Mouse (Mus musculus) frontal cortex, postnatal 25 days (tissue): ENCODE data around the gene Sucnr1.
"Not testable (repeated sequence)": the region's sequence is repeated elsewhere in the genome, so short reads cannot be mapped to it uniquely, and the experiment has no call there.

Experiments used
- DNase-seq, 2 experiments: peaks; one replicate each; pipeline ENCODE4 v3.0.0; 2022; ENCODE audit warnings: low spot score in 2 of 2

Sucnr1 gene

DNA sequence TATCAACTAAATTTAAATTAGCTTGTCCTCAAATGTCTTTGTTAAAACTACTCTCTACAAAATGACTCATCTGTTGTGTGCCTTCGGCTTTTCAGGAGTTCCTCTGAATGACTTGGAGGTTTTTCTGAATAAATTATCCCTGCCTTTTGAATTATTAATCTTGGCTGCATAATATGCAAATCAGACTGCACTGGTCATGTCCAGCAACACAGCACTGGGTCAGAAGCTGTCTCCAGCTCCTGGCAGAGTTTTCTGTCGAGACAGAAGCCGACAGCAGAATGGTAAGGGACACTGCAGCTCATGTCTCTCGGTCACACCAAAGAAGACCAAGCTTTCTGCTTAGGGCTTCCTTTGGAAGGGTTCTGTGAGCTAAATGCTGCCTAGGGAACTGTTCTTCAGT lies at the start of gene Sucnr1:
Sucnr1 (plus strand) TSS at position 222 of the 400 bp plus-strand sequence.
- DNase-seq = no peak

DNA sequence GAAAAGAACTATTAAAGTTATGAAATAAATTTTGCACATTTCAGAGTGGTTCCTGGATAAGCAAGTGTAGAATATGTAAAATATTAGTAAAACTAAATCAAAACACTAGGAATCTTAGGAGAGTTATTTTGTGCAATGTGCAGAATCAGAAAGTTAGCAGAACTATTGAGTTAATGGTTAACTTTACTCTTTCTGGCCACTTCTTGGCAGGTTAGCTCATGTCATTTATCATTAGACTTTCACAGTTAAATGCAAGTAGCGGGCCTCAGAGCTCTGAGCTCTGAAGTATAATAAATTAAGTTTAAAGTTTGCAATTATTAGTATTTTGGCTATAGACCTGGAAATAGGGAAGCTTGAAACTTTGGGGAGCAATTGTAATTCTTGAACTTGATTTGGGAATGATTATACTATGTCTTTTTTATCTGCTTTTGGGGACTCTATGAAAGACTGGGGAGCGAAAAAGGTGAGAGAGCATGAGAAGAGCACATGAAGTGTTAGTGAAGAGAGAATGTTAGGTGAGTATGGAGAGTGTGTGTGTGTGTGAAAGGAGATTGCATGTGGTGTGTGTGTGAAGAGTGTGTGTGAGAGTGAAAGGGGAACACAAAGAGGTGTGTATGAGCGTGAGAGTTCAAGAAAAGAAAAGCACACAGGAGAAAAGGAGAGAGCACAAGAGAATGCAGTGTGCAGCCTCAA lies 35.3 kb upstream of the Sucnr1 start:
- DNase-seq = no peak

DNA sequence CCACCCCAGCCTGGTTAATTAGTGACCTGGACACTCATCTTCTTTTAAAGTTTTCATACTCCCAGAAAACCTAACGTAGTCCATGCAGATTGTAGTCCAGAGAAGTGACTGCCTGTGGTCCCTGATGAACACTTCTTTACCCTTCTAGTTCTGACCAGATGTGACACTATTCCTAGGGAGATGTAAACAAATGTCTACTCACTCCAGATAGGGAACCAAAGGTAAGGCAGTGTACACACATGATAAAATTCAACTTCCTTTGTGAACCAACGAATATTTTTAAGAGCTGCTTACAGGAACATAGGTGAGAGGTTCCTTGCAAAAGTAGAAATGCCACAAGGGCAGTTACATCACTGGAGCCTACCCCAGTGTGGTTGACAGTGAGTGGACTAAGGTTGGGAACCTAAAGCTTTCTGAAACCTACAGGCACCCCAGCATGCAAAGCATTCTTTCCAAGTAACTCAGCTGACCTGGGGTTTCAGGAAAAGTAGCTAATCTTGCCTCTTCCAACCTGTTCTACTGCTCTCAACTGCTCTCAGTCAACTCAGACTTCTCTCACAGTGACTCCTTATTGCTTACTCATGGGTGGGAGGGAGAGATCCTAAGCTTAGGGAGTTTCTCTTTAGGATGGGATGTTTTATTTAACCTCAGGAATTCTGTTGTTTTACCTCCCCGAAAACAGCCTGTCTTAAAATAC lies 28.3 kb upstream of the Sucnr1 start:
- DNase-seq = no peak

DNA sequence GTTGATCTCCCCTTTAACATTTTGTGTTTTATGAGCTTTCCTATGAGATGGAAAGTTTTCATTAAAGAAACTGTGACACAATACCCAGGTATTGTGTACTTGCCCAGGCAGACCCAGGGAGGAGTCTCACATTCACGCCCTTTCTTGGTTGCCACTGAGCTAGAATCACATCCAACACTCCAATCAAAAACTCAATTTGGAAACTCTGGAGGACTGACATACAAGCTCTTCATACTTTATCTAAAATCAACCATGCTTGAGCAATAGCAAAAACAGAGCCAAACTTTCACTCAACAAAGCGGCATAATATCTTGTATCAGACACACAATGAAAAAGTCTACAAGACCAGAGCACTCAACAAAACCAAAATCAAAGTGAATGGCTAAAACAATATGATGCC lies 27.7 kb upstream of the Sucnr1 start:
- no peak for DNase-seq

DNA sequence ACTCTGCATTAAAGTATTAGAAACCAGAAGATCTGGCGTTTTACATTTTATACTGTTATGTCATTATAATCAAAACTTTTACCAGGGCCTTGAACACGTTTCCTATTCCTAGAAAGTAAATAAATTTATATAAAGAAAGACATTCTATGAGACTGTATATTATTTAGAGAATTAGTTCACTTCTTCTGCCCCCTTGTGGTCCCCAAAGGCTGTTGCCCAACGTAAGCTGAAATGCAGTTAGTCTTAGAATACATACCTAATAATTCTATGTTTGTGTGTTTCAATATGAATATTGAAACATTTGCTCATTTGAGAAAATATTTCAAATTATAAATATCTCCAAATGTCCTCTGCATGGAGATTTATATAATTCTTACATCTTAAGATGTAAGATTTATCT lies 25.2 kb upstream of the Sucnr1 start:
- no peak for DNase-seq

DNA sequence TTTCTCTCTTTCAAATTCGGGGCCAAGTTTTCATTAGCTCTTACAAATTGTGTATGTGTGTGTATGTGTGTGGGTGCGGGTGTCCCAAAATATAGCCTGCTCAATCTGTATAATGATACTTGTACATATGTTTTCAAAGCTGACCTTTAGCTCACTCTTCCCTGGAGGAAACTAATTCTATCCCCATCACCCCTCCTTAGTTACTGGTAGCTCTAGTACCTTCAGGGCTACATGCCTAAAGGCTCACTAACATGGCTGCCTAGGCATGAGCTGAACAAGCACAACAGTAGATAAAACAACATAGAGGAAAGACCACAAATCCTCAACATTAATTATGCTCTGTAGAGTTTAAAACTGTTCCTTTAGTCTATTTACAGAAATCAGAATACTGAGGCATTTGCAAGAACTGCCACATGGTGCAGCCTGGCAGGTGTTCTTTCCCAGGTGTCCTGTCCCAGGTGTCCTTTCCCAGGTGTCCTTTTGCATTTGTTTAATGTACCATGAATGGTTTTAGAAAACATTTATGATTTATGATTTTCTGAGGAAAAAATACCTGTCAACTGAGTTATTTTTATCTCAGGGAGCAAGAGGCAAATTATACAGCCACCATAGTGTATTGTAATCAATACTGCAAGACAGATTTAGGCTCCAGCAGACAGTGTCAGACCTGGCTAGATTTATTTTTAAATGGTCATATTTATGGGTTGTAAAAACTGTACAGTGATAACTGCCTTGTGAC lies 24.4 kb upstream of the Sucnr1 start:
- DNase-seq = no peak

DNA sequence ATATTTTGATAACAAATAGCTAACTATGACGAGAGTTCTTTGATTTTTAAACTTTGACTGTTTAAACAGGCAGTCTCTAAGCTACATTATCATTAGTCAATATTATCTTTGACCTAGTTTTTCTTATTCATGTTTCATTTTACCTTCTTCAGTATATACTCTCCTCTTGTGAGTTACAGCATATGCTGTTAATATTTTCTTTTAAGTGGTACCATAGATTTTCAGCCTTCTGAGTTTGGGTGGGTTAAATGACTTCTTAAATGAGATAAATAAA lies 23.9 kb upstream of the Sucnr1 start:
- DNase-seq = no peak

DNA sequence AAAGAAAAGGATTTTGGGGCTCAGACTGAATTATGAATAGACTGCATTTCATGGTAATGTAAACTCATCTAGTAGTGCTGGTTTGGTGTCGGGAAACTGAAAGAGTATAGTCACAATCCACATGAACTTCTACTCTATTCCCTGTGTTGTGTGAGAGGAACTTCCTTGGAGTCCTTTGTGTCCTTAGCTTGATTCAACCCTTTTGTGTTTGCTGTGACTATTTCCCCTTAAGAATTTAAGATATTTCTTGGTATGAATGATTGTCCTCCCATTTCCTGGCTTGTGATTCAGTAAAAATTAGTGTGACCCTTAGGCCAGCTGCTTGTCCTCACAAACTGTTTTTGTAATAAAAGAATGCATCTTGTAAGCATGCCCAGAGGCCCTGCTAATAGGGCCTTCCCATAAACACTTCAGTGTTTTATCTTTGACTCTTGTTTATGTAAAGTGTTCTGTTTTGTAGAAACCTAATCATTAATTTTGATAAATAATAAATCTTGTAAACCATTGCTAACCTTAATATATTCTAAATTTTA lies 2.7 kb upstream of the Sucnr1 start:
- DNase-seq = no peak

DNA sequence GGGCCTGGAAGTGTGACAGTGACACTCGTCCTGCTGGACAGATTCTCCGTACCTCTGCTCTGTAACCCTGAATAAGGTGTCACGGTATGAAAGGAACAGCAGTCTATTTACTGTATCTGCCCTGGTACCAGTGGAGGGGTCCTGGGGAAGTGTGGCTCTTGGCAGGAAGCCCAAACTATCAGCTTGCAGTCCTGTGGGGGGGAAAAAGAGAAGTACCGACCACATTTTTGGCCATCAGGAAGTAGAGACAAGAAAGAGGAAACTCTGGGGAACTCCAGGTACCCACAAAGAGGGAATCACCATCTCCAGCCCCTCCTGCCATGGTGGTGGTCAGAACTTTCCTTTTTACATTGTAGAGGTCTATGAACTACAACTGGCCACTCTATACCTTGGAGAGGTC lies 1.1 kb upstream of the Sucnr1 start:
- no peak for DNase-seq

DNA sequence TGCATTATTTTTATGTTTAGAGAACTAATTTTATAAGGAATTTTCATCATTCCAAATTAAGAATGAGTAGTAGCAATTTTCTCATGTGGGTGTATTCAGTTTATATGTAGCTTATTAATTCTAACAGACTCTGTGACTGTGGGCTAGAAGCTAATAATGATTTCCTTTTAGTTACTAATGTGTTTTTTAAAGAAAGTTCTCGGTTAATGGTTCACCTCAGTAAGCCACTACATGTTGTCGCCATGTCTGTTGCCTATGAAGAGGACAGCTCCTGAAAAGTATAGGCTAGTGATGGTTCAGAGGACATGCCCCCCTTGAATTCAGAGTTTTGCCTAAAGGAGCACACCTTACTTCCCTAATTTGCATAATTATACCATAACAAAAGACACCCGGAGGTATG lies 1.1 kb downstream of the Sucnr1 start:
- DNase-seq = no peak

DNA sequence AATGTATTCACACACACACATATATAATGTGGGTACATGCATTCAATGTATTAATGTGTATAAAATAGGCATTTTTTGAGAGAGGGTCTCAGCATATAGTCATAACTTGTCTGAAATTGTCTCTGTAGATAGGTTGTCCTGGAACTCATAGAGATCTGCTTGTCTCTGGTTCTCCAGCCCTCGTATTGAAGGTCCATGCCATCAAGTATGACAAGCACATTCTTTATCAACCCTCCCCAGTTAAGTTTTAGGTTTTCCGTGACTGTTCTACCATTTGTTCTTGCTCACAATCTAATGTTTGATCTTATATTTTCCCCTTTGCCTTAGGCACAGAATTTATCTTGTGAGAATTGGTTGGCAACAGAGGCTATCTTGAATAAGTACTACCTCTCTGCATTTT lies 4.1 kb downstream of the Sucnr1 start:
- no peak for DNase-seq

DNA sequence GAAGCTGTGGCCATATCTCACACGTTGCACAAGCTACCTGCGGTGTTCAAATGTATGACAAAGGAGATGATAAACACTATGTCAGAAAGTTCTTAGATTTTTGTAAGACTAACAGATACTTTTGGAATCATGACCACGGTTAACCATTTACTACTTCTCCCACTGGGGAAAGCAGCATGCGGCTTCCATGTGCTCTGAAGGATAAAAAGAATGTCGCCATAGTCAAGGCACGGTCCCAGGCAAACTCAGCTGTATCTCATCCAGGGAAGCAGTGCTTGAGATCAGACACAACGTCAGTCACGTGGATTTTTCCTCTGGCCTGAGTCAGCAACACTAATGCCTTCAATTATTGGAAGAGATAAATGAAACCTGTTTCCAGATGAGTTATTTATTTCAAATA lies 9.7 kb downstream of the Sucnr1 start:
- DNase-seq = no peak

DNA sequence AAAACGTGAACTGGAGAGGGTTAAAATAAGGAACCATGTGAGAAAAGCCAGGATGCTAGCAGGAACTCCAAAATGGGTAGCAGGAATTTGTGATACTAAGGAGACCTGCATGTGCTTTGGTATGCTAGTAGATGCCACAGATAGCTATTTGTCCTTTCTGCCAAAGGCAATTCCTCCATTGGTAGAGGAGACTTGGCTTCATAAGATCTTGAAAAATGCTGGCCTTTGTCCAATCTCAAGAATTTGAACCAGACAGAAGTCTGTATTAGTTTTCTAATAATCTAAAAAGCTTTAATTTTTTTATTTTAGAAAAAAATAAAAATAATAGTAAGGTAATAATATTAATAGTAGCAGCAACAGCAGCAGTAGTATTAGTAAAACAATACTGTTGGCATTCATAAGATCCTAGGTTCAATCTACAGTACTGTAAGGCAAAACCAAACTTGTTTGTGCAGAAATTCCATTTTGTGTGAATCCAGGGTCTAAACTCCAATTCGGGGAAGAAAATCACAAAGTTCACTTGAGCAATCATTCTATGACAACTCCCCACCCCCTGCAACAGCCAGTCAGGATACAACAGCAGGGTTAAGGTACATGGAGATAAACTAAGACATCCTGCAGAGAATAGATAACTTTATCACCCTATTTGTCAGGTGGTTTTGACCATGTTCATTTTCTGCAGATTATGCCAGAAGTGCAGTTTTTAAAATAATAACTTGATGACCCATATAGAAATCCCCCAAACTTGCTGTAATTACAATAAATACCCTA lies 12.9 kb downstream of the Sucnr1 start:
- DNase-seq = no peak

DNA sequence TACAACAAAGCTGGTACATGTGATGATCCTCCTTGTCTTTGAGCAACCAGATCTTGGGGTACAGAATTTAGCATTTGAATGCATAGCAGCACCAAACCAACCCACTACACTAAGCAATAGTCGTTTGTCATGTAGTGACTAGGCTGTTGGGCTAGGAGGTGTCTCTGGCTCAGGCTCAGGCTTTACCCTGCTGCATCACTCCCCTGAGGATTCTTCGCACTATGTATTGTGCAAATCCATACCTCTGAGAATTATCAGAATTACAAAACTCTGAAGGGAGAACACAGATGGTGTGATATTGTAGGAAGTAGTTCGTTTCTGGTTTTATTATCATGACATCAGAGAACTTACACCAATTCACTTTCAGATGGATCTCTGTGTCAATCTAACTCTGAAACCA lies 15.3 kb downstream of the Sucnr1 start:
- no peak for DNase-seq

DNA sequence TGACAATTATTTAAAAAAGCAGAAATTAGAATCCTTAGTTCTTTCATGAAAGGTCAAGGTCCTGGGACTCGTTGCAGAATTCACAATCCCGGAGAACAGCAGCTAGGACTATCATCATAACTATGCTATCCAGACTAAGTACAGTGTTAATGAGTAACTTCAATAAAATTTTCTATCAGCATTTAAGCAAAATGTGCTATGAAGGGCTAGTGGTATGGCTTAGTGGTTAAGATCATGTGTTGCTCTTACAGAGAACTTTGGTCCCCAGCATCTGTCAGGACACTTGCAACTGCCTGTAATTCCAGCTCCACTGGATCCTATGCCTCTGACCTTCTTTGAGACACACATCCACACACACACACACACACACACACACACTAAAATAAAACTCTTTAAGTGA lies 15.8 kb downstream of the Sucnr1 start:
- no peak for DNase-seq

DNA sequence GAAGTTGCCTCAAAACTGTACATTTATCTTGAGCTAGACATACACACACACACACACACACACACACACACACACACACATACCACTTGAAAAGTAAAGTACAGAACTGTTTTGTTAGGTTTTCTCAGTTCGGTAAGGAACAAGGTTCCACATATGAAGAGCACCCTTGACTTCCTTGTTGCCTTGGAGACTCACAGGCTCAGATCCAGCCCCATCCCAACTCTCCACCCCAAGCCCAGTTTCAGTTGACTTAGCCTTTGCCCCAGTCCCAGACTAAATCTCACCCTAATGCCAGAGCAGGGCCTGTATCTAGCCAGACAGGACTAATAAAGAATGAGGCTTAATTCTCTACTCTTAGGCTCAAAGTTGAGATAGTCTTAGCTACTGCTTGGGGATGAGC lies 16.9 kb downstream of the Sucnr1 start:
- DNase-seq = no peak

DNA sequence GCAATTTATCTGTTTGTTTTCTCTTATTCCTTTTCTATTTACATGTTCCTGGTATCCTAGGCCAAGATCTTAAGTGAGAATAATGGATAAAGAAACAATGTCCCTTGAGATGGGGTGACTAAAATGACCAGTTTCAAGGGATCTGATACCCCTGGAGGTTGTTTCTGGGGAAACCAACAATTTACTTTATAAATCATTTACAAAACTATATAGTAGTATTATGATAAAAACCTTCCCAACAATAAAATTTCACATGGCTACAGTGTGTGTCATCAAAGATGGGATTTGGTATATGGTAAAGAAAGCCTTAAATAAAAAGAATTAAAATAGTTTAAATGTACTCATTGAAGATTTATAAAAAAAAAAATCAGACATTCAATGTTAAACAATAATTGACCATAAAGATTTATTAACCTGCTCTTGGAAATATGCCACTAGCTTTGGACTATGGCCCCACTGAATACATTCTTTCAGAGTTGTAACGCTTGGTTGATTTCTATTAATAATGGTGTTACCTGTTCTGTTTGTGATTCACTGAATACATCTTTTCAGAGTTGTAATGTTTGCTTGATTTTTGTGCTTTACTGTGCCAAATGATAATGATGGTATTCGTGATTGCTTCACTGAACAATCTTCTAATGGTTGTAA lies 22.9 kb downstream of the Sucnr1 start:
- DNase-seq = no peak

DNA sequence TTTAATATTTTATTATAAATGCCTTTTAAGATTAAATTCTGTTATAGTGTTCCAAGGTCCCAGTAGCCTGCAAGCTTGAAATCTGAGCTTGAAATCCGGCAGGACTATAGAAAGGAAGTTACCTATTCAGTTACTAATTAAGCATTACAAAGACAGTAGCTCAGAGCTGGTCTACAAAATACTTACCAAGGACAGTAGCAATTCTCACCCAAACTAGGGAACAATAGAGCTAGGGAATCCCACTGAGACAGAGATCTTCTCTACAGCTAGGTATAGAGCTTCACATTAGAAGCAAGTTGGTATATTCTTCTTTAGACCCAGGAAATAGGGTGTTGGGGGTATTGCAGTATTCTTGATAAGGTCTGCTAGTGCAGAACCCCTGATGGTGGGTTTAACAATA lies 24.8 kb downstream of the Sucnr1 start:
- not testable (repeated sequence) for DNase-seq

DNA sequence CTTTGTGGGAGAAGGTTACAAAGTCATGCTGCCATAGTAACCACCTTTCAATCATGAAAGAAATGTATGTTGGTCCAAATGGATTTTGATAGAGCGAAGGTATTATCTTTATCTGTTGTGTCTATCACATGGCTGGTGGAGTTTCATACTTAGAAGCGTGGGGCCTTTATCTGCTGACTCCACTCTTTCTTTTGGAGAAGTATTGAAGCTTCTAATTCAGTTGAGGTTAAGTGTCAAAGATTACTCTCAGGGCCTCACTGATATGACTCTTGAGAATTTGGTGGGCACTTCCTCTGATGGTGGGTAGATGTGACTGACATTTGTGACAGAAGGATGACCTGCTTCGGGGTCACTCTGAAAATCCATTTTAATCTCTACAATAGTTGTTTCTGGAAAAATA lies 26.1 kb downstream of the Sucnr1 start:
- no peak for DNase-seq

DNA sequence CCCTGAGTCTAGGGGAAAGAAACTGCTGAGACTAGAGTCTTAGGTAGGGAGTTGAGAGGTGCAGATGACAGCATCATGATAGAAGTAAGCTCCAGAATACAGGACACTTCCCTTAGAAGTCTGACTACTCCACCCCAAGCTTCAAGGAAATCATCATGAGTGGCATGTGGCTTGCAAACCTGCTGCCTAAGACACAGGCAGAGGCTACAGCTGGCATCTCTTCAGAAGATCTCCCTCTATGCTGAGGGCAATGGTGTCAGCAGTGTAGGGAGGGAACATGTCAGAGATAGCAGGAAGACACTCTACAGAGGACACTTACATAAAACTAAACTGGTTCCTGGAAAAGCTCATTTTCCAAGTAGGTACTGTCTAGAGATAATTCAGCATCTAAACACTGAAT lies 27.1 kb downstream of the Sucnr1 start:
- DNase-seq = no peak

DNA sequence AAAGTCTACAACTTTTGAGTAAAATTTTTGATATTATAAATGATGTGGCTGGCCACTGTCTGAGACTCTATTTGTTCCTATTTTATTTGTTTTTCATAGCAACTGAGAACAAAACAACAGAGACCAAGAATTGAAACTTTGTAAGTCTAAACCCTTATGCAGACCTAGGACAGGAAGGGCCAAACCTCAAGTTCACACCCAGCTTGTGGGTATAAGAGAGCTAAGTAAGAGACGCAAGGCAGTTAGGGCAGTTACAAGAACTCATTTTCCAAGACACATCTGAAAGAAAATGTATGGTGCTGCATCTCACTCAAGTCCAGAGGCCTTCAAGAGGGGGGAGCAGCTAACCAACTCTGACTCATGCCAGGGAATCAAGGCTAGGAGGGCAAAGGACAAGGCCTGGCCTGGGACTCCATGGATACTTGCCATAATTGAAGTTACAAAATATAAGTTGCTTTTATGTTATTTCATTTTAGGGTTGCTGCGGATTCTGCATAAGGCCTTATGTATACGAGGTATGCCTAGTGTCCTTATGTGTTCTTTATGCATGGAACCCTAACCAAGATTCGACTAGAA lies 29.6 kb downstream of the Sucnr1 start:
- DNase-seq = no peak
